Mouse (Mus musculus) hindbrain, embryonic 11.5 days (tissue): ENCODE results near the gene Mut. TPM values are rescaled to one million over a fixed set of nuclear protein-coding genes. Genes with fewer than 3 reads are reported as not detected.

Experiments
- ATAC-seq: fragments of 200-750 bp; cut with Nextera tagmentation; 2 replicates; pipeline ENCODE4 v1.8.0; 2017; ENCODE audit warnings: mild to moderate bottlenecking, moderate TSS enrichment, moderate library complexity; ENCODE audit not compliant: low FRiP score
- DNase-seq: peaks from one replicate; pipeline ENCODE4 v3.0.0-alpha.2; 2015; ENCODE audit warnings: low spot score
- H3K27ac ChIP-seq: fragments of 300-500 bp; sonication (generic); 2 replicates; pipeline ENCODE4 v1.5.1; 2014; ENCODE audit warnings: mild to moderate bottlenecking, low read depth, low read length
- H3K27me3 ChIP-seq: fragments of 300-500 bp; sonication (generic); 2 replicates; pipeline ENCODE4 v1.6.1; 2014; ENCODE audit warnings: mild to moderate bottlenecking, low read length, moderate library complexity, mixed read lengths; ENCODE audit not compliant: control insufficient read depth, insufficient read depth
- H3K36me3 ChIP-seq: fragments of 300-500 bp; sonication (generic); 2 replicates; pipeline ENCODE4 v1.6.1; 2014; ENCODE audit warnings: mild to moderate bottlenecking, low read length, moderate library complexity, mixed read lengths; ENCODE audit not compliant: control insufficient read depth, insufficient read depth
- H3K4me1 ChIP-seq: fragments of 300-500 bp; sonication (generic); replicated peaks from 2 replicates; pipeline ENCODE4 v1.6.1; 2014; ENCODE audit warnings: low read length, mixed read lengths; ENCODE audit not compliant: control insufficient read depth, insufficient read depth
- H3K4me2 ChIP-seq: fragments of 300-500 bp; sonication (generic); replicated peaks from 2 replicates; pipeline ENCODE4 v1.6.1; 2014; ENCODE audit warnings: mild to moderate bottlenecking, low read depth, low read length
- H3K4me3 ChIP-seq: fragments of 300-500 bp; sonication (generic); 2 replicates; pipeline ENCODE4 v1.5.1; 2014; ENCODE audit warnings: low read depth, low read length
- H3K9ac ChIP-seq: fragments of 300-500 bp; sonication (generic); 2 replicates; pipeline ENCODE4 v1.6.1; 2014; ENCODE audit warnings: low read depth, low read length
- H3K9me3 ChIP-seq: fragments of 300-500 bp; sonication (generic); 2 replicates; pipeline ENCODE4 v1.6.1; 2016; ENCODE audit warnings: low read length; ENCODE audit not compliant: control insufficient read depth
- WGBS: fragments of 180-500 bp; shearing (Covaris S2); extraction: QIAGEN DNeasy Blood & Tissue Kit; methylation state at CpG from one replicate; pipeline ENCODE4 v1.1.7; 2014; 5-methylcytosine and 5-hydroxymethylcytosine counted together
- polyA plus RNA-seq: library from polyadenylated mRNA; unstranded; fragments of >200 nt; fragmentation: Nextera tagmentation; extraction: Ambion mirVana; gene quantifications from 2 replicates; pipeline ENCODE4 v1.2.1, GENCODE M21; 2014

Gene Mut
- polyA plus RNA-seq, 1 experiment from 2014 or later, result 29.4 TPM

- Histone ChIP-seq H3K9me3 (no peaks in the 10 kb centered on the region), H3K27ac (no peak within 1 kb of the TSS), H3K27me3 (no peaks in the 10 kb centered on the region), H3K9ac (no peak within 1 kb of the TSS), H3K4me1 (no peaks in the 10 kb centered on the region), H3K36me3 (no peaks in the 10 kb centered on the region), H3K4me2 (no peak within 1 kb of the TSS), H3K4me3 (no peak within 1 kb of the TSS)
- no peak for ATAC-seq
- WGBS, result 95% methylated on average over 2 of the region's 2 CpGs
- DNase-seq, result no peak
Measured at GRCm38 (mm10) chr17:40914250-40914649, 20.2 kb upstream of the Mut start, which contains the start of gene Glyatl3. TSS of gene Glyatl3 (minus strand) at chr17:40914350.

GRCm38 (mm10) chr17:40915499-40915898 lies 19.0 kb upstream of the Mut start:
- 100% methylated on average over 1 of the region's 2 CpGs for WGBS
- DNase-seq (no peak), ATAC-seq (no peak)
- Histone ChIP-seq H3K4me3 (no peak overlapping the region), H3K4me2 (no peak overlapping the region), H3K27ac (no peak overlapping the region), H3K27me3 (no peaks in the 10 kb centered on the region), H3K36me3 (no peaks in the 10 kb centered on the region), H3K9ac (no peak overlapping the region), H3K9me3 (no peaks in the 10 kb centered on the region), H3K4me1 (no peaks in the 10 kb centered on the region)

GRCm38 (mm10) chr17:40933985-40934384 lies 500 bp upstream of the Mut start:
- no peak for DNase-seq

GRCm38 (mm10) chr17:40948518-40948917 lies 14.0 kb downstream of the Mut start:
- DNase-seq (no peak), ATAC-seq (no peak)
- WGBS, result 84% methylated on average over 3 of the region's 3 CpGs
- no peaks in the 10 kb centered on the region for H3K27me3 ChIP-seq
- H3K27ac ChIP-seq, result no peak overlapping the region
- no peak overlapping the region for H3K4me2 ChIP-seq
- no peak overlapping the region for H3K9ac ChIP-seq
- no peak overlapping the region for H3K4me3 ChIP-seq
- H3K4me1 ChIP-seq, result no peaks in the 10 kb centered on the region
- no peaks in the 10 kb centered on the region for H3K36me3 ChIP-seq
- no peaks in the 10 kb centered on the region for H3K9me3 ChIP-seq

More at GRCm38 (mm10) chr17:40933985-40934384, 500 bp upstream of the Mut start:
- WGBS, result under 1% methylated on average over 14 of the region's 14 CpGs
- H3K4me3 ChIP-seq, result peak overlapping the region; percentile 73
- H3K4me1 ChIP-seq, result no peaks in the 10 kb centered on the region
- no peak overlapping the region for H3K27ac ChIP-seq
- peak; percentile 33 for ATAC-seq
- no peaks in the 10 kb centered on the region for H3K36me3 ChIP-seq
- no peaks in the 10 kb centered on the region for H3K27me3 ChIP-seq
- H3K4me2 ChIP-seq, result peak overlapping the region; percentile 51
- H3K9ac ChIP-seq, result peak overlapping the region; percentile 72
- H3K9me3 ChIP-seq, result no peaks in the 10 kb centered on the region

DNA sequence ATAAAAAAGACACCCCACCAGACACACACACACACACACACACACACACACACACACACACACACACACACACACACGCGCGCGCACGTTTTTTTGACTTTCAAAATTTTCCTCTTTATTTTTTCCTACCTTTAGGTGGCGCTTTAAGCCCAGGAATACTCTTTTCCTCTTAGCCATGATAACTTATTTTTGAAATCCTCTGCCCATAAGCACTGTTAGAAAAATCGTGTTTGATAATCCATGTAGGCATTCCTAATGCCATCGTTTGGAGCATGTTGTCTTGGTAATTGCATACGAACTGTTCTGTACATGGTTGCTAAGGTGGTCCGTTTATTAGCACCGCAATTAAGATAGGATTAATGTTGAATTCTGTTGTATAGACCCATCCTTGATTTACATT lies 43.4 kb downstream of the Mut start:
- no peak overlapping the region for H3K9ac ChIP-seq
- ATAC-seq, result no peak
- H3K4me1 ChIP-seq, result no peaks in the 10 kb centered on the region
- no peak overlapping the region for H3K27ac ChIP-seq
- no peak overlapping the region for H3K4me2 ChIP-seq
- H3K4me3 ChIP-seq, result no peak overlapping the region
- peak; percentile 32 for DNase-seq
- no peaks in the 10 kb centered on the region for H3K36me3 ChIP-seq
- no peaks in the 10 kb centered on the region for H3K27me3 ChIP-seq
- WGBS, result 80% methylated on average over 11 of the region's 11 CpGs
- H3K9me3 ChIP-seq, result no peaks in the 10 kb centered on the region

DNA sequence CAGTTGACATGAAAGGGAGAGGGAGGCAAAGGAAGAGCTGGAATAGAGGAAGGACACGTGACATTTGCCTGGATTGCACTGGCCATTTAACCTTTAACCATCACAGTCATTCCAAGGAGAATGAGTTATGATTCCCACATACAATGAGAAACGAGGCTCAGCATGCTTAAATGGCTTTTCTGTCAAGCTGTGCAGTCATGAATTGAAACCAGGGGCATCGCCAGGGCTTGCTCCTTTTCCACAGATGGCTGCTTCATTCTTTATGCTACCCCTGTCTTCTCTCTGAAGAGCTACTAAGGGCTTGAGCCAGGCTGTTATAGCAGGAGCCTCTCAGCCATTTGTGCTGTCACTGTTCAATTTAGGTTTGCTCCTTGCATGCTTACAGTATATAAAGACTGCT lies 57.6 kb downstream of the Mut start:
- Histone ChIP-seq H3K9me3 (no peaks in the 10 kb centered on the region), H3K9ac (no peak overlapping the region), H3K4me2 (no peak overlapping the region), H3K36me3 (no peaks in the 10 kb centered on the region), H3K27ac (no peak overlapping the region), H3K4me1 (no peaks in the 10 kb centered on the region), H3K27me3 (no peaks in the 10 kb centered on the region), H3K4me3 (no peak overlapping the region)
- WGBS, result 36% methylated on average over 3 of the region's 3 CpGs
- ATAC-seq, result peak; percentile 63
- DNase-seq, result no peak

Other genes with a start within 250 kb of the Mut start
- not detected in 2 replicates for gene Esp1, start 207.6 kb upstream of the Mut start, polyA plus RNA-seq
- gene Crisp2, start 127.7 kb upstream of the Mut start, polyA plus RNA-seq, result not detected in 2 replicates
- 7.7 and 8.0 TPM in 2 replicates for gene Rhag, start 123.6 kb upstream of the Mut start, polyA plus RNA-seq
- gene 9130008F23Rik, start 54.1 kb upstream of the Mut start, polyA plus RNA-seq, result 0.90 and 1.7 TPM in 2 replicates
- not detected in 2 replicates for gene Glyatl3, start 20.3 kb upstream of the Mut start, polyA plus RNA-seq
- 31.0 and 35.2 TPM in 2 replicates for gene Cenpq, start 362 bp downstream of the Mut start, polyA plus RNA-seq